In genomic region chr7:119744321-119744720, GRCm38 (mm10) we compare ENCODE assay signal across 9 mouse cellular contexts. TPM values are rescaled to one million over a fixed set of nuclear protein-coding genes. Genes with fewer than 3 reads are reported as not detected.
DNase-seq lines count a peak whose midpoint lies in the region; TF ChIP-seq lines count a peak whose summit lies in the region.
"Had no signal": no experiment of that assay in that cellular context is flagged by ENCODE, and none has a peak within 500 bp of the region (broad histone marks: within the 10 kb centered on the region; RNA-seq: fewer than 3 reads in every experiment).

No protein-coding gene starts in this region.

- peak; percentile 9 for DNase-seq in adrenal gland, adult 2 months
- DNase-seq in adrenal gland, postnatal 4 days (ENCODE audit: low spot score in 2 of 2) = no peak
- peak; percentile 43 for DNase-seq in forebrain, embryonic 10.5 days (ENCODE audit: extremely low spot score, low spot score)
- peak; percentile 42 to 62 for DNase-seq in kidney, postnatal 25 days
- peak; percentile 30 for DNase-seq in naive thymus-derived CD4-positive, alpha-beta T cell, adult 2 months (ENCODE audit: low read depth)
- DNase-seq in left cerebral cortex, postnatal 4 days = no peak
- DNase-seq in urinary bladder, adult 18-20 months (ENCODE audit: low spot score in 2 of 2) = no peak

- H3K27ac ChIP-seq in forebrain, embryonic 10.5 days = no peak overlapping the region
- H3K27ac ChIP-seq: macrophage had no signal

- H3K27me3 ChIP-seq in E14TG2a.4 (ENCODE audit: insufficient read depth, low read length) = peaks cover 14% of the 10 kb centered on the region
- peaks cover 12% of the 10 kb centered on the region; the same call in 1 of the 2 replicates for H3K27me3 ChIP-seq in forebrain, embryonic 10.5 days (ENCODE audit: poor library complexity, severe bottlenecking)

- no peaks in the 10 kb centered on the region for H3K9me3 ChIP-seq in E14TG2a.4 (ENCODE audit: low read length)
- no peaks in the 10 kb centered on the region for H3K9me3 ChIP-seq in forebrain, embryonic 10.5 days

- H3K4me3 ChIP-seq in E14TG2a.4 (replicated peaks; ENCODE audit: low read length) = peak overlapping the region; percentile 46
- H3K4me3 ChIP-seq in forebrain, embryonic 10.5 days = peak overlapping the region; percentile 39

- no peak for TF ChIP-seq CTCF in E14TG2a.4 (conservative IDR thresholded peaks at IDR 0.05; ENCODE audit: low read length)

- 8% methylated on average over 34 of the region's 34 CpGs for WGBS in forebrain, embryonic 10.5 days

- peaks cover 4% of the 10 kb centered on the region for H3K4me1 ChIP-seq in E14TG2a.4 (replicated peaks; ENCODE audit: low read depth, low read length)
- peaks cover 6% of the 10 kb centered on the region for H3K4me1 ChIP-seq in forebrain, embryonic 10.5 days

- intact Hi-C loops in left cerebral cortex, postnatal 4 days (cut with DNase I) = no loop called here

- H3K36me3 ChIP-seq in E14TG2a.4 (ENCODE audit: insufficient read depth, low read length) = no peaks in the 10 kb centered on the region
- H3K36me3 ChIP-seq in forebrain, embryonic 10.5 days (replicated peaks) = no peaks in the 10 kb centered on the region

RNA-seq across cellular contexts. Expression of gene Acsm3, which starts 16.4 kb away (rescaled TPM):
- total RNA-seq in adrenal gland, adult 2 months (2021) = 10 to 100 TPM; 48.2 to 53.9 TPM
- polyA plus RNA-seq in adrenal gland, adult 2 months (2012; rRNA removed) = 2.7 and 4.1 TPM in 2 replicates
- total RNA-seq in adrenal gland, postnatal 4 days (2021) = 10 to 100 TPM; 12.9 to 13.5 TPM
- polyA plus RNA-seq in forebrain, embryonic 10.5 days (2016; fragmentation: Nextera tagmentation; extraction: Ambion mirVana) = 0.10 and 0.15 TPM in 2 replicates
- not detected for total RNA-seq in left cerebral cortex, postnatal 4 days (2021)
- polyA plus RNA-seq: macrophage had no signal

RNA-seq across cellular contexts. Expression of gene Thumpd1, which starts 23.7 kb away (rescaled TPM):
- 10 to 100 TPM; 25.8 to 34.1 TPM for total RNA-seq in adrenal gland, adult 2 months (2021)
- 9.8 and 14.0 TPM in 2 replicates for polyA plus RNA-seq in adrenal gland, adult 2 months (2012; rRNA removed)
- total RNA-seq in adrenal gland, postnatal 4 days (2021) = 10 to 100 TPM; 42.3 to 47.5 TPM
- 101 and 108 TPM in 2 replicates for polyA plus RNA-seq in forebrain, embryonic 10.5 days (2016; fragmentation: Nextera tagmentation; extraction: Ambion mirVana)
- total RNA-seq in left cerebral cortex, postnatal 4 days (2021) = 10 to 100 TPM; 51.0 to 54.0 TPM

RNA-seq across cellular contexts. Expression of gene Rexo5, which starts 49.5 kb away (rescaled TPM):
- 1 to 10 TPM; 5.9 to 6.5 TPM for total RNA-seq in adrenal gland, adult 2 months (2021)
- 0.49 and 1.5 TPM in 2 replicates for polyA plus RNA-seq in adrenal gland, adult 2 months (2012; rRNA removed)
- 10 to 100 TPM; 12.4 to 13.6 TPM for total RNA-seq in adrenal gland, postnatal 4 days (2021)
- 25.5 and 27.3 TPM in 2 replicates for polyA plus RNA-seq in forebrain, embryonic 10.5 days (2016; fragmentation: Nextera tagmentation; extraction: Ambion mirVana)
- total RNA-seq in left cerebral cortex, postnatal 4 days (2021) = 1 to 10 TPM; 7.2 to 7.9 TPM

RNA-seq across cellular contexts. Expression of gene Eri2, which starts 49.5 kb away (rescaled TPM):
- 1 to 10 TPM; 5.2 to 6.1 TPM for total RNA-seq in adrenal gland, adult 2 months (2021)
- 0.25 and 0.30 TPM in 2 replicates for polyA plus RNA-seq in adrenal gland, adult 2 months (2012; rRNA removed)
- 10 to 100 TPM; 12.9 to 13.6 TPM for total RNA-seq in adrenal gland, postnatal 4 days (2021)
- 34.6 and 36.0 TPM in 2 replicates for polyA plus RNA-seq in forebrain, embryonic 10.5 days (2016; fragmentation: Nextera tagmentation; extraction: Ambion mirVana)
- total RNA-seq in left cerebral cortex, postnatal 4 days (2021) = 10 to 100 TPM in 1 of 2 experiments, 1 to 10 TPM in 1; 9.2 to 10.2 TPM

RNA-seq across cellular contexts. Expression of gene Acsm4, which starts 54.5 kb away (rescaled TPM):
- not detected for total RNA-seq in adrenal gland, adult 2 months (2021)
- not detected in 2 replicates for polyA plus RNA-seq in adrenal gland, adult 2 months (2012; rRNA removed)
- total RNA-seq in adrenal gland, postnatal 4 days (2021) = not detected
- polyA plus RNA-seq in forebrain, embryonic 10.5 days (2016; fragmentation: Nextera tagmentation; extraction: Ambion mirVana) = 0.14 and 0.19 TPM in 2 replicates
- not detected for total RNA-seq in left cerebral cortex, postnatal 4 days (2021)
- polyA plus RNA-seq: macrophage had no signal

Comparison
In these comparisons a context has a peak if more than half of its experiments do, and no peak if none do; other contexts are left out.
1. DNase-seq: peak in adrenal gland, adult 2 months (single experiment), forebrain, embryonic 10.5 days (single experiment), kidney, postnatal 25 days (2 of 2) and naive thymus-derived CD4-positive, alpha-beta T cell, adult 2 months (single experiment); none in adrenal gland, postnatal 4 days (0 of 2), left cerebral cortex, postnatal 4 days (single experiment) and urinary bladder, adult 18-20 months (0 of 2).
2. RNA of gene Acsm3, which starts 16.4 kb away (total RNA-seq): 48.2 to 53.9 TPM in adrenal gland, adult 2 months and 12.9 to 13.5 TPM in adrenal gland, postnatal 4 days; not detected in left cerebral cortex, postnatal 4 days; every median in the first group is over 10 times any median in the second.